Mouse (Mus musculus) lung, adult 2 months (tissue): ENCODE data around the gene Rgs4.

ENCODE experiments used
- CTCF ChIP-seq: fragments of 200-500 bp; IDR thresholded peaks from 2 replicates; pipeline ENCODE4 v1.5.1; 2011; ENCODE audit warnings: mild to moderate bottlenecking, low read length, control low read depth; ENCODE audit not compliant: insufficient read depth
- POLR2A ChIP-seq: fragments of 200-500 bp; IDR thresholded peaks from 2 replicates; pipeline ENCODE4 v1.6.1; 2011; ENCODE audit warnings: low read depth, mild to moderate bottlenecking, control low read depth, low read length, borderline replicate concordance; ENCODE audit errors: extremely low read depth

DNA sequence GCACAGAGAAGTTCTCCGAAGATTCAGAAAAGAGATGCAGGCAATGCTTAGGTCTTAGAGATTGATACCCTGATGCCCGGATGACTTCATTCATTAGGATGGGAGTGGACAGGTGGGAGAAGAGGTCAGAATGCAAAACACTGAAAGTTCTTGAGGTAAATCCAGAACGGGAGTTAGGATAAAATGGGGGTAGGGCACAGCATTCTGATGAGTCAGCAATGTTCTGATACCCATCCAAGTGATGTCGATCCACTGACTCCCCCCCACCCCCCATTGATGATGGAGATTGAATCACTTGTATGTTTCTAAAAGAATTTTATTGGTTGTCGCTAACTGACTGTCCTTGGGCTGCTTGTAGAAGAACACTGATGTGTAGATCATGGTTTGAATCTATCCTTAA lies 45.0 kb upstream of the Rgs4 start:
- no peak for TF ChIP-seq POLR2A
- no peak for TF ChIP-seq CTCF
